Mouse (Mus musculus) midbrain, embryonic 11.5 days (tissue): ENCODE data around the gene Prph. TPM values are rescaled to one million over a fixed set of nuclear protein-coding genes. Genes with fewer than 3 reads are reported as not detected.
A peak's percentile ranks its signal among the peaks of the same experiment; 100 is the strongest.
"Not testable (repeated sequence)": the region's sequence is repeated elsewhere in the genome, so short reads cannot be mapped to it uniquely, and the experiment has no call there.

Source experiments
- ATAC-seq: fragments of 200-750 bp; cut with Nextera tagmentation; 2 replicates; pipeline ENCODE4 v1.8.0; 2017; ENCODE audit warnings: moderate TSS enrichment, moderate library complexity; ENCODE audit not compliant: low FRiP score
- DNase-seq: peaks from one replicate; pipeline ENCODE4 v3.0.0; 2015; ENCODE audit warnings: low spot score; ENCODE audit errors: missing footprints
- H3K27ac ChIP-seq: fragments of 300-500 bp; sonication (generic); 2 replicates; pipeline ENCODE4 v1.5.1; 2014; ENCODE audit warnings: low read depth, low read length
- H3K27me3 ChIP-seq: fragments of 300-500 bp; sonication (generic); 2 replicates; pipeline ENCODE4 v1.6.1; 2014; ENCODE audit warnings: mild to moderate bottlenecking, low read length, moderate library complexity, mixed read lengths; ENCODE audit not compliant: control insufficient read depth, insufficient read depth
- H3K36me3 ChIP-seq: fragments of 300-500 bp; sonication (generic); 2 replicates; pipeline ENCODE4 v1.6.1; 2014; ENCODE audit warnings: mild to moderate bottlenecking, low read length, moderate library complexity, mixed read lengths; ENCODE audit not compliant: control insufficient read depth, insufficient read depth
- H3K4me1 ChIP-seq: fragments of 300-500 bp; sonication (generic); 2 replicates; pipeline ENCODE4 v1.6.1; 2014; ENCODE audit warnings: low read length; ENCODE audit not compliant: control insufficient read depth, insufficient read depth
- H3K4me2 ChIP-seq: fragments of 300-500 bp; sonication (generic); 2 replicates; pipeline ENCODE4 v1.6.1; 2014; ENCODE audit warnings: mild to moderate bottlenecking, moderate library complexity
- H3K4me3 ChIP-seq: fragments of 300-500 bp; sonication (generic); 2 replicates; pipeline ENCODE4 v1.5.1; 2014; ENCODE audit warnings: low read depth, low read length
- H3K9ac ChIP-seq: fragments of 300-500 bp; sonication (generic); 2 replicates; pipeline ENCODE4 v1.6.1; 2014; ENCODE audit warnings: low read length
- H3K9me3 ChIP-seq: fragments of 300-500 bp; sonication (generic); 2 replicates; pipeline ENCODE4 v1.6.1; 2016; ENCODE audit warnings: low read length; ENCODE audit not compliant: control insufficient read depth
- WGBS: fragments of 180-500 bp; shearing (Covaris S2); extraction: QIAGEN DNeasy Blood & Tissue Kit; methylation state at CpG from one replicate; pipeline ENCODE4 v1.1.7; 2014; 5-methylcytosine and 5-hydroxymethylcytosine counted together
- polyA plus RNA-seq: library from polyadenylated mRNA; unstranded; fragments of >200 nt; fragmentation: Nextera tagmentation; extraction: Ambion mirVana; gene quantifications from 2 replicates; pipeline ENCODE4 v1.2.1, GENCODE M21; 2014

Prph gene
- polyA plus RNA-seq, 1 experiment from 2014 or later = 3.6 TPM

DNA sequence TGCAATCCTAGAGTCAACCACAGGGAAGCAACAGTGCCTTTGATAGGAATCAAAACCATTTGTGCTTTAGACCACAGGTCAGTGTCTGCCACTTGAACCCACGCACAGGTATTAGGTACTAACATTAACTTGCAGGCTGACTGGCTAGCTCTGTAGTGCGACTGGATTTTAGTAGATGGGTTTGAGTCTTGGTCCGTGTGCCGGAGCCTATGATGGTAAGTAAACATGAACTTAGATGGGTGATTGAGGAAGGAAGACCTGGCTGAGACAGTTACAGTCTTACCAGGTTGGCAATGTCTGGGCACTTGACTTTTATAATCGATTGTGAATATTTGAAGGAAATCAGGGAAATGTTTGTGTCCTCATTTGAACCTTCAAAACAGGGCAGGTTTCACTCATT, 16.2 kb upstream of the Prph start:
- H3K4me1 ChIP-seq = 0 out of 2 replicates have a peak, but pooled peaks cover 5% of the 10 kb centered on the region
- no peak overlapping the region for H3K9ac ChIP-seq
- 87% methylated on average over 5 of the region's 5 CpGs for WGBS
- ATAC-seq (no peak), DNase-seq (no peak)
- no peak overlapping the region for H3K4me3 ChIP-seq
- no peaks in the 10 kb centered on the region for H3K9me3 ChIP-seq
- H3K36me3 ChIP-seq = no peaks in the 10 kb centered on the region
- no peaks in the 10 kb centered on the region for H3K27me3 ChIP-seq
- H3K27ac ChIP-seq = no peak overlapping the region
- no peak overlapping the region for H3K4me2 ChIP-seq

DNA sequence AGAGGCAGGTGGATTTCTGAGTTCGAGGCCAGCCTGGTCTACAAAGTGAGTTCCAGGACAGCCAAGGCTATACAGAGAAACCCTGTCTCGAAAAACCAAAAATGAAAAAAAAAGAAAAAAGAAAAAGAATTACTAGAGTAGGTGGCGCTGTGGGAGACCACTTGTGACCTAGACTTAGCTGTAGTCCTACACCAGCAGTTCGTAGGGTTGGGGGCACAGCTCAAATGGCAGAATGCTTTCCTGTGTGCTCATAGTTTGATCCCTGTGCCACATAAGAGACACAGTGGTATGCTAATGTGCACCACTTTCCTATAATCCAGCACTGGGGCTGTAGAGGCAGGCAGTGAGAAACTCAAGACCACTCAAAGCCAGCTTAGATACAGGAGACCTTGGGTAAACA, 15.7 kb upstream of the Prph start:
- DNase-seq = no peak
- Histone ChIP-seq H3K36me3 (no peaks in the 10 kb centered on the region), H3K9me3 (no peaks in the 10 kb centered on the region), H3K4me1 (0 out of 2 replicates have a peak, but pooled peaks cover 5% of the 10 kb centered on the region), H3K4me2 (no peak overlapping the region), H3K9ac (no peak overlapping the region), H3K27ac (no peak overlapping the region), H3K4me3 (no peak overlapping the region), H3K27me3 (no peaks in the 10 kb centered on the region)
- ATAC-seq = no peak
- 82% methylated on average over 4 of the region's 4 CpGs for WGBS

DNA sequence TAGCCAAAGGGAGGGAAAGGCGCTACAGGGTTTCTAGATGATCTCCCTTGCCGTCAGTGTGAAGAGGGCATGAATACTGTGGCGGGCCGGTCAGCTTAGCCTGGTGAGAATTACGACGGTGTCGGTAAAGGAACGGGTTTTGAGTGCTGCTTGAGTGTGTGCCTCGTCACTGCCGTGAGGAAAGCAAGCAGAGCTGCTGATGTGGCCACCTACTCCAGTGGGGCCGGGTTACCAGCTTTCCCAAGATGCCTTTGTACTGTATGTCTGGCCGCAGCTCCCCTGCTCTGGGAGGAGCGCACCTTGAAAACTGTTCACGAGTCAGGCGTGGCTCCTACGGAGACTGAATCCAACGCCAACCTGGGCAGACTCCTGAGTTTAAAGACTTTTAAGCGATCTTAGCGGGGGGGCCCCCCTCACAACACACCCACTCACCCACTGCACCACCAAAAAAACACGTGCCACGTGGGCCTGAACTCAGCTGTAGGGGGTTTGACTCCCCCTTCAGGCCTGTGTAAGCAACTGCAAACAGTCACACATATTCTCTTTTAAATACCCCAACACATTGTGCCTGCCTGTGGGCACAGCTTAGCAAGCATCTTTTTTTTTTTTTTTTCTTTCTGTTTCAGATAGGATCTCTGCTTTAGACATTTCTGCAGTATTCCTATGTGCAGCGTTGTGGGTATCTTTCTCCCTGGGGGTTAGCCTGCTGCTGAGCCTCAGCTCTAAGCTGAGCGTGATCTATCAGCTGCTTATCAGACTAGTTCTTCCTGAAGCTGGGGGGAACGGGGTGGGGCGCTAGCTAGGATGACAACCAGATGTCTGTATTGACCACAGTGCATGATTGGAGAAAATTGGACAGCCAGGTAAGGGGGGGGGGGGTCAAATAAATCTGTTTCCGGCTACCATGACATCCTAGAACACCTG, 14.7 kb upstream of the Prph start:
- Histone ChIP-seq H3K4me2 (no peak overlapping the region), H3K27ac (no peak overlapping the region), H3K4me3 (no peak overlapping the region), H3K9ac (no peak overlapping the region), H3K9me3 (no peaks in the 10 kb centered on the region), H3K36me3 (no peaks in the 10 kb centered on the region), H3K4me1 (0 out of 2 replicates have a peak, but pooled peaks cover 5% of the 10 kb centered on the region), H3K27me3 (no peaks in the 10 kb centered on the region)
- WGBS = 71% methylated on average over 26 of the region's 26 CpGs
- ATAC-seq (no peak), DNase-seq (no peak)

DNA sequence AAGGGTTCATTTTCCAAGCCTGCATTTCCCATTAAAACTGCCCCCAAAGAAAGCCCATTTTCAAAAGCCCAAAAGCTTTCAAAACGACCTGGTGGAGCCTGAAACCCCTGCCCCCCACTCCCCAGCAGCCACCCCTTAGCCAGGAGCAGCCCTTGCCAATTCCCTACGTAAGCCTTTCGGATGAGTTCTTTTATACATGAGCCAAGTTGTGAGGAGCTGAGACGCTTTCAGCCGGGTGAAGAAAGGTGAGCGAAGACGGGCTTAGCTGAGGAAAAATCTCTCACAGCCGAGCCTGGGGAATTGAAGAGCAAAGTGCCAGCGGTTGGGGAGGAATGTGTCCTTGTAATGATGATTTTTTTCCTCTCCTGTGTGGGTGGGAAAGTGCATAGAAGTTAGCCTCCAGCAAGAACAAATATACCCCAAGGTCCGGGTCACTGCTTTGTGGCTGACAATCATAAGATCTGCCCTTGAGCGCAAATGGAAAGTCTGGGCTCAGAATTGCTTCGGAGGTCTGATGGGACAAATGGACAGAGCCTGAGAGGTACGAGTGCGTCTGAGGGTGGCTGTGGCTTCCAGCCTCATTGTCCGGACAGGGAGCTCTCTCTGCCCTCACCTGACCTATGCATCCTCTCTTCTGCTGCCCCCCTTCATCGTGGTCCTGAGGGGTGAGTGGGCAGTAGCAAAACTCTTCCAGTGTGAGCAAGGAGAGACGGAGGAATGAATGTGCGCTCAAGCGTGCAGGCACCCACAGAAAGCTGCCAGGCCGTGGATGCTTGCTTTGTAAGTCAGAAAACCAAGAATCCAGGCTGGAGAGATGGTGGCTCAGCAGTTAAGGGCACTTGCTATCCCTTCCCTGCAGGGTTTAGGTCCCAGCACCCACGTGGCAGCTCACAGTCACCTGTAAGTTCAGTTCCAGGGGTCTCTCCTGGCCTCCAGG, 13.8 kb upstream of the Prph start:
- Histone ChIP-seq H3K4me1 (0 out of 2 replicates have a peak, but pooled peaks cover 5% of the 10 kb centered on the region), H3K36me3 (no peaks in the 10 kb centered on the region), H3K9ac (no peak overlapping the region), H3K27me3 (no peaks in the 10 kb centered on the region), H3K27ac (no peak overlapping the region), H3K9me3 (no peaks in the 10 kb centered on the region), H3K4me3 (no peak overlapping the region), H3K4me2 (no peak overlapping the region)
- DNase-seq = no peak
- no peak for ATAC-seq
- WGBS = 54% methylated on average over 21 of the region's 21 CpGs

DNA sequence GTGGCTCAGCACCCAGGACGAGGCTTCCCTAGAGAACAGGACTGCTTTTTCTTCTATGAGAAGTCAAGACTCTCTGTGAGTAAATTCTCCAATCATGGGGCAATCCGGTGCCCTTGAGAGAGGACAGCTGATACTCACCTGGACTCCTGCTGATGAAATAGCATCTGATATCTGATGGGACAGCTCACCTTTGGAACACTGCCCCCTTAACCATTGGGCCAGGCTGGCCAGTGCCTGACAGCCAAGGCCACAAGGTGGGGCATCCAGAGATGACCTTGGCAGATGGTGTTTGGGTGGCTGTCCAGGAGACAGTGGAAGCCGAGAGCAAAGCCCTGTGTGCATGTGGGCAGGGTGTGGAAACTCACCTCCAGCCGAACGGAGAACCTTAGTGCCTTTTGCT, 12.6 kb upstream of the Prph start:
- no peaks in the 10 kb centered on the region for H3K9me3 ChIP-seq
- ATAC-seq (no peak), DNase-seq (no peak)
- no peak overlapping the region for H3K4me2 ChIP-seq
- H3K27ac ChIP-seq = no peak overlapping the region
- 0 out of 2 replicates have a peak, but pooled peaks cover 5% of the 10 kb centered on the region for H3K4me1 ChIP-seq
- WGBS = 82% methylated on average over 5 of the region's 5 CpGs
- H3K27me3 ChIP-seq = no peaks in the 10 kb centered on the region
- no peaks in the 10 kb centered on the region for H3K36me3 ChIP-seq
- H3K9ac ChIP-seq = no peak overlapping the region
- H3K4me3 ChIP-seq = no peak overlapping the region

DNA sequence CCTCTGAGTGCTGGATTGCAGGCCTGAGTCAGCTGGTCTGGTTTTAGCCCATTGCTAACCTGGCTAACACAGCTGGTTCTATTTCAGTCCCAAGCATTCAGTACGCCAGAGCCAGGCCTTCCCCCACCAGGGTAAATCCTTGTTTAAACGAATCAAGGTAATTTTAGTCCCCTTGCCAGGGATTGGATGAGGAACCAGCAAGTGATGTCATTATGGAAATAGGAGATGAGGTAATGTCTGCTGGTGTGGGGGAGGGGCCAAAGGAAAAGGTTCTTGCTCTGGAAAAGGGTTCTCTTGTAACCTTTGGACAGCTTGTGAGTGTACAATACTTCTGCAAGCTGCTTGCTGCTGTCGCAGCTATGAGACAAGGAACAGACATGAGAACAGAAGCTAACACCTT, 10.1 kb upstream of the Prph start:
- no peak overlapping the region for H3K27ac ChIP-seq
- no peak for ATAC-seq
- WGBS = 62% methylated on average over 3 of the region's 3 CpGs
- 0 out of 2 replicates have a peak, but pooled peaks cover 5% of the 10 kb centered on the region for H3K4me1 ChIP-seq
- no peak overlapping the region for H3K4me3 ChIP-seq
- H3K9ac ChIP-seq = no peak overlapping the region
- H3K4me2 ChIP-seq = no peak overlapping the region
- no peaks in the 10 kb centered on the region for H3K36me3 ChIP-seq
- no peaks in the 10 kb centered on the region for H3K9me3 ChIP-seq
- no peaks in the 10 kb centered on the region for H3K27me3 ChIP-seq
- no peak for DNase-seq

DNA sequence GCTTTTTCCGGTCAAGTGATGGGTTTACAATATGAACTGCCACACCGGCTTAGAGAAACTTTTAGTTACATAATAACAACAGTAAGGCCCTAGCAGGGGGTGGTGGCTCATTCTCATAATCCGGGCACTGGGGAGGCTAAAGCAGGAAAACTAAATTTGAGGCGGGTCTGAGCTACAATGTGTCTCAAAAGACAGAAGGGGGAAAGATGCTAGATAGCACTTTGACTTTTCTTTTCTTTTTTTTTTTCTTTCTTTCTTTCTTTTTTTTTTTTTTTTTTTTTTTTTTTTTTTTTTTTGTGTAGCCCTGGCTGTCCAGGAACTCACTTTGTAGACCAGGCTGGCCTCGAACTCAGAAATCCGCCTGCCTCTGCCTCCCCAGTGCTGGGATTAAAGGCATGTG, 9.2 kb upstream of the Prph start:
- H3K27me3 ChIP-seq, H3K36me3 ChIP-seq, ATAC-seq, H3K27ac ChIP-seq, H3K9ac ChIP-seq, DNase-seq, H3K4me2 ChIP-seq, H3K9me3 ChIP-seq, H3K4me1 ChIP-seq, H3K4me3 ChIP-seq: not testable (repeated sequence)
- 85% methylated on average over 6 of the region's 6 CpGs for WGBS

DNA sequence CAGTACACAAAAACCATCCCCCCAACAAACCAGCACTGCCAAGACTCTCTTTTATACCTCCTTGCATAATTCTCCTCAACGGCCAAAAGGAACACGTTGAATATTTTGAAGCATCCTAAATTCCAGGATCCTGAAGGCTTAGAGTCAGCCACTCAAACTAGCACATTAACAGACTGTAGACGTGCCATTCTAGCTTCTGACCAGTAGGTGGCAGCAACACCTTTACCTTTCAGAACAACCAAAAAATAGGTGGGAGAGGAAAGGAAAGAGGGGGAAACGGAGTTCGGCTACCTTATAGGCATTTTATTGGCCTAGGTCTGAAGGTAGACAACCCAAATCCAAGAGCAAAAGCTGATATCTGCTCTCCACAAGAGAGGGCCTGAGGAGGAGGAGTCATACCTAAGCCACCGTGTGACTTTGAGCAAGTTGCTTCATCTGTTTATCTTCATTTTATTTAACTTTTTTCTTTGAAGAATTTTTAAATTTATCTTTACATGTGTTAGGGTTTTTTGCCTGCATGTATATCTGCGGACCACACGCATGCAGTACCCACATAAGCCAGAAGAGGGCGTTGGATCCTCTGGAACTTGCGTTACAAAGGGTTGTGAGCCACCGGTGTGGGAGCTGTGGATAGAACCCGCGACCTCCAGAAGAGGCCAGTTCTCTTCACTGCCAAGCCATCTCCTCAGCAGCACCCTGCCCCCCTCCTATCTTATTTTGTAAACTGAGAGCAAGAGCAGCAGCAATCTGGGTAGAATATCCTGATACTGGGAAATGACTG, 5.3 kb upstream of the Prph start:
- H3K27me3 ChIP-seq = peaks cover 13% of the 10 kb centered on the region

More for the DNA sequence above, 5.3 kb upstream of the Prph start:
- no peak overlapping the region for H3K9ac ChIP-seq
- no peak overlapping the region for H3K4me3 ChIP-seq
- peak; percentile 95 for DNase-seq
- H3K4me2 ChIP-seq = no peak overlapping the region
- H3K4me1 ChIP-seq = peaks cover 2% of the 10 kb centered on the region; the same call in 1 of the 2 replicates
- 39% methylated on average over 13 of the region's 13 CpGs for WGBS
- no peaks in the 10 kb centered on the region for H3K9me3 ChIP-seq
- no peak for ATAC-seq
- no peaks in the 10 kb centered on the region for H3K36me3 ChIP-seq
- H3K27ac ChIP-seq = no peak overlapping the region
